Mouse (Mus musculus) forebrain, embryonic 11.5 days (tissue): Measurements from ENCODE around the gene Lgals3. TPM values are rescaled to one million over a fixed set of nuclear protein-coding genes. Genes with fewer than 3 reads are reported as not detected.

Experiments
- ATAC-seq: fragments of 200-750 bp; cut with Nextera tagmentation; replicated peaks from 2 replicates; pipeline ENCODE4 v1.8.0; 2017; ENCODE audit warnings: moderate TSS enrichment; ENCODE audit not compliant: low FRiP score
- DNase-seq: peaks from one replicate; pipeline ENCODE4 v3.0.0-alpha.2; 2017; ENCODE audit warnings: low spot score
- H3K27ac ChIP-seq: fragments of 300-500 bp; sonication (generic); 2 replicates; pipeline ENCODE4 v1.5.1; 2014; ENCODE audit warnings: low read depth, low read length
- H3K27me3 ChIP-seq: fragments of 300-500 bp; sonication (generic); 2 replicates; pipeline ENCODE4 v1.6.1; 2014; ENCODE audit warnings: mild to moderate bottlenecking, low read length, mixed read lengths; ENCODE audit not compliant: control insufficient read depth, insufficient read depth
- H3K36me3 ChIP-seq: fragments of 300-500 bp; sonication (generic); 2 replicates; pipeline ENCODE4 v1.6.1; 2014; ENCODE audit warnings: mild to moderate bottlenecking, low read length, moderate library complexity, mixed read lengths; ENCODE audit not compliant: control insufficient read depth, insufficient read depth
- H3K4me1 ChIP-seq: fragments of 300-500 bp; sonication (generic); replicated peaks from 2 replicates; pipeline ENCODE4 v1.6.1; 2014; ENCODE audit warnings: low read length, mixed read lengths; ENCODE audit not compliant: control insufficient read depth, insufficient read depth
- H3K4me2 ChIP-seq: fragments of 300-500 bp; sonication (generic); 2 replicates; pipeline ENCODE4 v1.6.1; 2014; ENCODE audit warnings: low read depth, mild to moderate bottlenecking, low read length, moderate library complexity, mixed read lengths; ENCODE audit not compliant: severe bottlenecking
- H3K4me3 ChIP-seq: fragments of 300-500 bp; sonication (generic); 2 replicates; pipeline ENCODE4 v1.5.1; 2014; ENCODE audit warnings: low read depth, low read length
- H3K9ac ChIP-seq: fragments of 300-500 bp; sonication (generic); 2 replicates; pipeline ENCODE4 v1.6.1; 2014; ENCODE audit warnings: low read length
- H3K9me3 ChIP-seq: fragments of 300-500 bp; sonication (generic); 2 replicates; pipeline ENCODE4 v1.6.1; 2016; ENCODE audit warnings: low read length, mixed read lengths; ENCODE audit not compliant: control insufficient read depth
- WGBS: fragments of 180-500 bp; shearing (Covaris S2); extraction: QIAGEN DNeasy Blood & Tissue Kit; methylation state at CpG from one replicate; pipeline ENCODE4 v1.1.7; 2014; 5-methylcytosine and 5-hydroxymethylcytosine counted together
- polyA plus RNA-seq: library from polyadenylated mRNA; unstranded; fragments of >200 nt; fragmentation: Nextera tagmentation; extraction: Ambion mirVana; gene quantifications from 2 replicates; pipeline ENCODE4 v1.2.1, GENCODE M21; 2014

The Lgals3 gene
- polyA plus RNA-seq, 1 experiment from 2014 or later: 0.24 TPM

GRCm38 (mm10) chr14:47359610-47360009 is 7.9 kb upstream of the Lgals3 start:
- H3K4me3 ChIP-seq: no peak overlapping the region
- no peaks in the 10 kb centered on the region for H3K9me3 ChIP-seq
- no peak overlapping the region for H3K9ac ChIP-seq
- ATAC-seq (no peak), DNase-seq (no peak)
- H3K27ac ChIP-seq: no peak overlapping the region
- H3K4me2 ChIP-seq: no peak overlapping the region
- no peaks in the 10 kb centered on the region; the same call in 1 of the 2 replicates for H3K4me1 ChIP-seq
- 85% methylated on average over 3 of the region's 3 CpGs for WGBS
- no peaks in the 10 kb centered on the region for H3K36me3 ChIP-seq
- no peaks in the 10 kb centered on the region for H3K27me3 ChIP-seq

GRCm38 (mm10) chr14:47361418-47361817 is 6.1 kb upstream of the Lgals3 start:
- WGBS: 94% methylated on average over 2 of the region's 2 CpGs

GRCm38 (mm10) chr14:47361899-47362298 is 5.7 kb upstream of the Lgals3 start:
- Histone ChIP-seq H3K9ac (no peak overlapping the region), H3K36me3 (no peaks in the 10 kb centered on the region), H3K27me3 (no peaks in the 10 kb centered on the region), H3K4me3 (no peak overlapping the region), H3K27ac (no peak overlapping the region), H3K4me1 (no peaks in the 10 kb centered on the region; the same call in 1 of the 2 replicates), H3K9me3 (no peaks in the 10 kb centered on the region), H3K4me2 (no peak overlapping the region)
- DNase-seq: no peak
- no peak for ATAC-seq
- WGBS: 90% methylated on average over 9 of the region's 9 CpGs

More at GRCm38 (mm10) chr14:47361418-47361817, 6.1 kb upstream of the Lgals3 start:
- Histone ChIP-seq H3K27ac (no peak overlapping the region), H3K9me3 (no peaks in the 10 kb centered on the region), H3K4me2 (no peak overlapping the region), H3K36me3 (no peaks in the 10 kb centered on the region), H3K4me1 (no peaks in the 10 kb centered on the region; the same call in 1 of the 2 replicates), H3K4me3 (no peak overlapping the region), H3K9ac (no peak overlapping the region), H3K27me3 (no peaks in the 10 kb centered on the region)
- ATAC-seq (no peak), DNase-seq (no peak)

GRCm38 (mm10) chr14:47364742-47365449 is 2.7 kb upstream of the Lgals3 start:
- no peak overlapping the region for H3K27ac ChIP-seq
- H3K4me1 ChIP-seq: no peaks in the 10 kb centered on the region; the same call in 1 of the 2 replicates
- whole genome bisulfite sequencing: 40% methylated on average over 21 of the region's 21 CpGs
- no peaks in the 10 kb centered on the region for H3K9me3 ChIP-seq
- H3K36me3 ChIP-seq: no peaks in the 10 kb centered on the region
- ATAC-seq (no peak), DNase-seq (peak; percentile 57)
- no peak overlapping the region for H3K9ac ChIP-seq
- H3K27me3 ChIP-seq: no peaks in the 10 kb centered on the region
- 0 out of 2 replicates have a peak overlapping the region, but pooled peaks have one; percentile 2 for H3K4me2 ChIP-seq
- H3K4me3 ChIP-seq: no peak overlapping the region

GRCm38 (mm10) chr14:47366881-47367321 is 650 bp upstream of the Lgals3 start:
- ATAC-seq: no peak
- no peaks in the 10 kb centered on the region for H3K9me3 ChIP-seq
- no peaks in the 10 kb centered on the region for H3K27me3 ChIP-seq
- no peak overlapping the region for H3K4me3 ChIP-seq
- H3K4me2 ChIP-seq: no peak overlapping the region
- no peaks in the 10 kb centered on the region for H3K36me3 ChIP-seq
- DNase-seq: no peak
- no peaks in the 10 kb centered on the region; the same call in 1 of the 2 replicates for H3K4me1 ChIP-seq
- no peak overlapping the region for H3K9ac ChIP-seq
- WGBS: 84% methylated on average over 7 of the region's 7 CpGs
- H3K27ac ChIP-seq: no peak overlapping the region

GRCm38 (mm10) chr14:47369741-47370140 is 2.2 kb downstream of the Lgals3 start:
- no peaks in the 10 kb centered on the region for H3K36me3 ChIP-seq
- H3K4me3 ChIP-seq: no peak overlapping the region
- no peaks in the 10 kb centered on the region; the same call in 1 of the 2 replicates for H3K4me1 ChIP-seq
- H3K9ac ChIP-seq: no peak overlapping the region
- no peak for DNase-seq
- H3K27ac ChIP-seq: no peak overlapping the region
- peaks cover 16% of the 10 kb centered on the region for H3K27me3 ChIP-seq
- WGBS: 86% methylated on average over 5 of the region's 5 CpGs
- H3K4me2 ChIP-seq: no peak overlapping the region
- ATAC-seq: no peak
- H3K9me3 ChIP-seq: no peaks in the 10 kb centered on the region

GRCm38 (mm10) chr14:47370790-47371189 is 3.2 kb downstream of the Lgals3 start:
- Histone ChIP-seq H3K4me2 (no peak overlapping the region), H3K9ac (no peak overlapping the region), H3K36me3 (no peaks in the 10 kb centered on the region), H3K4me3 (no peak overlapping the region), H3K27ac (no peak overlapping the region), H3K4me1 (no peaks in the 10 kb centered on the region; the same call in 1 of the 2 replicates), H3K27me3 (peaks cover 17% of the 10 kb centered on the region), H3K9me3 (no peaks in the 10 kb centered on the region)
- no peak for DNase-seq
- 84% methylated on average over 3 of the region's 3 CpGs for WGBS
- ATAC-seq: no peak

GRCm38 (mm10) chr14:47371689-47372088 is 4.1 kb downstream of the Lgals3 start:
- Histone ChIP-seq H3K4me3 (no peak overlapping the region), H3K4me2 (no peak overlapping the region), H3K36me3 (no peaks in the 10 kb centered on the region), H3K9me3 (no peaks in the 10 kb centered on the region), H3K27ac (no peak overlapping the region), H3K27me3 (peaks cover 17% of the 10 kb centered on the region), H3K4me1 (no peaks in the 10 kb centered on the region; the same call in 1 of the 2 replicates), H3K9ac (no peak overlapping the region)
- ATAC-seq (no peak), DNase-seq (no peak)
- 75% methylated on average over 6 of the region's 6 CpGs for WGBS
